Mouse (Mus musculus) fat pad, adult 2 months (tissue): ENCODE data around the gene Mrps35.

Experiments
- DNase-seq: peaks from one replicate; pipeline ENCODE4 v3.0.0-alpha.2; 2011; ENCODE audit warnings: low read depth, low spot score; ENCODE audit errors: extremely low read depth

The Mrps35 gene

GRCm38 (mm10) chr6:147029591-147029990 is 13.0 kb upstream of the Mrps35 start:
- DNase-seq = no peak

- no peak for DNase-seq
Observed at GRCm38 (mm10) chr6:147030096-147030885, 12.3 kb upstream of the Mrps35 start.

- no peak for DNase-seq
Observed at GRCm38 (mm10) chr6:147032303-147032925, 10.2 kb upstream of the Mrps35 start, which contains the start of gene Rep15. Gene Rep15 (plus strand): TSS chr6:147032584.

- no peak for DNase-seq
Observed at GRCm38 (mm10) chr6:147043633-147044032, 1.1 kb downstream of the Mrps35 start.

GRCm38 (mm10) chr6:147049239-147049805 is 6.8 kb downstream of the Mrps35 start:
- no peak for DNase-seq

GRCm38 (mm10) chr6:147051666-147052065 is 9.1 kb downstream of the Mrps35 start:
- no peak for DNase-seq

GRCm38 (mm10) chr6:147052440-147052839 is 9.9 kb downstream of the Mrps35 start:
- DNase-seq = no peak

GRCm38 (mm10) chr6:147053785-147054646 is 11.5 kb downstream of the Mrps35 start:
- no peak for DNase-seq

- DNase-seq = no peak
Observed at GRCm38 (mm10) chr6:147055374-147055977, 12.9 kb downstream of the Mrps35 start.

- no peak for DNase-seq
Observed at GRCm38 (mm10) chr6:147059326-147059725, 16.8 kb downstream of the Mrps35 start.

GRCm38 (mm10) chr6:147061630-147062029 is 19.1 kb downstream of the Mrps35 start:
- no peak for DNase-seq

GRCm38 (mm10) chr6:147062034-147062433 is 19.5 kb downstream of the Mrps35 start:
- no peak for DNase-seq

GRCm38 (mm10) chr6:147062694-147063093 is 20.1 kb downstream of the Mrps35 start:
- no peak for DNase-seq

- no peak for DNase-seq
Observed at GRCm38 (mm10) chr6:147064226-147064943, 21.8 kb downstream of the Mrps35 start.

GRCm38 (mm10) chr6:147064944-147065261 is 22.3 kb downstream of the Mrps35 start:
- DNase-seq = no peak

- no peak for DNase-seq
Observed at GRCm38 (mm10) chr6:147075808-147076387, 33.3 kb downstream of the Mrps35 start.

GRCm38 (mm10) chr6:147076878-147077277 is 34.3 kb downstream of the Mrps35 start:
- no peak for DNase-seq

GRCm38 (mm10) chr6:147079919-147080318 is 37.4 kb downstream of the Mrps35 start:
- DNase-seq = no peak

GRCm38 (mm10) chr6:147085398-147086040 is 43.0 kb downstream of the Mrps35 start:
- DNase-seq = no peak
